Mouse (Mus musculus) thymus, postnatal 25 days (tissue): Measurements from ENCODE around the gene Pik3r6.

Experiments
- DNase-seq: peaks from one replicate; pipeline ENCODE4 v3.0.0; 2022

Gene Pik3r6

GRCm38 (mm10) chr11:68586721-68587120 is 83.9 kb downstream of the Pik3r6 start, which contains the start of gene Ccdc42:
Gene Ccdc42, plus strand, starts transcription at chr11:68587021.
- DNase-seq = no peak

- DNase-seq = peak; percentile 70
These were observed 86.4 kb downstream of the Pik3r6 start for GRCm38 (mm10) chr11:68589055-68589809.

- DNase-seq = no peak
These were observed 88.9 kb downstream of the Pik3r6 start for GRCm38 (mm10) chr11:68591708-68592107.

GRCm38 (mm10) chr11:68593247-68593646 is 90.4 kb downstream of the Pik3r6 start:
- DNase-seq = no peak

GRCm38 (mm10) chr11:68597912-68598311 is 95.1 kb downstream of the Pik3r6 start:
- DNase-seq = no peak

GRCm38 (mm10) chr11:68600551-68601021 is 97.8 kb downstream of the Pik3r6 start:
- DNase-seq = no peak

GRCm38 (mm10) chr11:68601486-68601991 is 98.7 kb downstream of the Pik3r6 start:
- no peak for DNase-seq
